Mouse (Mus musculus): ENCODE measurements around the gene Flot1.

DNA sequence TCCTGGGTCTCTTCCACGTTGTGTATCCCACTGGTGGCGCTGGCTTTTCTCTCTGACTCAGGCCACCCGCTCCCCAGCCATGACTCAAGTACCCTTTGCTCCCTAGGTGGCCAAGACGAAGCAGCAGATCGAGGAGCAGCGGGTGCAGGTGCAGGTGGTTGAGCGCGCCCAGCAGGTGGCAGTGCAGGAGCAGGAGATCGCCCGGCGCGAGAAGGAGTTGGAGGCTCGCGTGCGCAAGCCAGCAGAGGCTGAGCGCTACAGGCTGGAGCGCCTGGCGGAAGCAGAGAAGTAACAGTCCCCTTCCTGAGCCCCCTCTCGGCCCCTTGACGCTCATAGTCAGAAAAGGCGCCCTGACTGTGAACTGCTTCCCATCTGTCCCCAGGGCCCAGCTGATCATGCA, 6.7 kb downstream of the Flot1 start:
- TF ChIP-seq ZKSCAN1 (IDR thresholded peaks at IDR 0.05; ENCODE audit: low read depth, low read length) (no peak), GABPA (IDR thresholded peaks at IDR 0.05; ENCODE audit: low read depth, low read length) (no peak), POLR2A (IDR thresholded peaks at IDR 0.05; ENCODE audit: control insufficient read depth in 1 of 2, insufficient read depth in 1 of 2, low read depth in 1 of 2, low read length in 2 of 2, poor library complexity in 1 of 2) (no peak; a peak in 1 of 4 replicates), NELFE (IDR thresholded peaks at IDR 0.05; ENCODE audit: low read depth, low read length) (no peak), CHD2 (IDR thresholded peaks at IDR 0.05; ENCODE audit: low read length) (no peak), CTCF (IDR thresholded peaks at IDR 0.05 in 2 of 3, conservative IDR thresholded peaks at IDR 0.05 in 1 of 3; ENCODE audit: control insufficient read depth in 1 of 3, insufficient read depth in 1 of 3, low read depth in 2 of 3, low read length in 3 of 3, poor library complexity in 1 of 3, severe bottlenecking in 1 of 3) (peak; percentile 16 to 67 (median 47); a peak in 5 of 6 replicates), EP300 (IDR thresholded peaks at IDR 0.05; ENCODE audit: low read depth in 1 of 2, low read length in 2 of 2) (no peak), USF1 (IDR thresholded peaks at IDR 0.05; ENCODE audit: low read depth, low read length) (no peak), SIN3A (IDR thresholded peaks at IDR 0.05; ENCODE audit: low read length) (no peak), ZMIZ1 (IDR thresholded peaks at IDR 0.05; ENCODE audit: low read depth, low read length) (no peak), MAX (IDR thresholded peaks at IDR 0.05; ENCODE audit: low read length) (no peak), NRF1 (IDR thresholded peaks at IDR 0.05; ENCODE audit: insufficient read depth, low read depth, low read length, poor library complexity, severe bottlenecking) (no peak), POLR2AphosphoS2 (IDR thresholded peaks at IDR 0.05; ENCODE audit: low read length) (no peak), KAT2A (conservative IDR thresholded peaks at IDR 0.05; ENCODE audit: low read depth, low read length) (no peak)
